Mouse (Mus musculus) CH12.LX (cell line): ENCODE data around the gene Plce1. TPM values are rescaled to one million over a fixed set of nuclear protein-coding genes. Genes with fewer than 3 reads are reported as not detected.

Experiments used
- DNase-seq: peaks from one replicate; pipeline ENCODE4 v3.0.0-alpha.2; 2013; ENCODE audit errors: extremely low read depth
- H3K27ac ChIP-seq: 2 replicates; pipeline ENCODE4 v1.5.1; 2012; ENCODE audit warnings: low read depth, mild to moderate bottlenecking, control low read depth, moderate library complexity; ENCODE audit not compliant: insufficient read depth
- H3K27me3 ChIP-seq: replicated peaks from 2 replicates; pipeline ENCODE3; 2012; ENCODE audit warnings: inconsistent platforms
- H3K36me3 ChIP-seq, 2 experiments: replicated peaks in 1 of 2; 2 replicates each; pipeline versions ENCODE3 to v1.6.1; 2012; ENCODE audit warnings: inconsistent platforms in 1 of 2, low read length in 1 of 2, mild to moderate bottlenecking in 1 of 2, mixed read lengths in 1 of 2, moderate library complexity in 1 of 2; ENCODE audit not compliant: control insufficient read depth in 1 of 2, insufficient read depth in 1 of 2
- H3K4me1 ChIP-seq, 2 experiments: 2 replicates each; pipeline ENCODE4 v1.6.1; 2012; ENCODE audit warnings: inconsistent platforms in 1 of 2, moderate library complexity in 1 of 2; ENCODE audit not compliant: insufficient read depth in 2 of 2, control insufficient read depth in 1 of 2
- H3K4me2 ChIP-seq: 2 replicates; pipeline ENCODE4 v1.6.1; 2012; ENCODE audit warnings: low read depth, mild to moderate bottlenecking, control low read depth; ENCODE audit not compliant: poor library complexity, insufficient read depth, severe bottlenecking
- H3K4me3 ChIP-seq, 3 experiments: fragments of 150-350 bp in 1 of 3; sonication (generic) in 1 of 3; replicated peaks in 1 of 3; 2 replicates each; pipeline versions ENCODE3 to v1.5.1; 2011 to 2012; ENCODE audit warnings: low read depth in 2 of 3, low read length in 2 of 3, mild to moderate bottlenecking in 2 of 3, moderate library complexity in 2 of 3, control low read depth in 1 of 3, improper control_type of control experiment in 1 of 3, inconsistent platforms in 1 of 3, mixed read lengths in 1 of 3; ENCODE audit not compliant: poor library complexity in 1 of 3
- H3K79me2 ChIP-seq: replicated peaks from 2 replicates; pipeline ENCODE4 v1.6.1; 2012; ENCODE audit warnings: mild to moderate bottlenecking, moderate library complexity; ENCODE audit not compliant: control insufficient read depth, poor library complexity, insufficient read depth, severe bottlenecking; ENCODE audit errors: extremely low read depth
- H3K9ac ChIP-seq: 2 replicates; pipeline ENCODE4 v1.6.1; 2012; ENCODE audit warnings: low read depth, mild to moderate bottlenecking, control low read depth, moderate library complexity; ENCODE audit not compliant: insufficient read depth
- H3K9me3 ChIP-seq: replicated peaks from 2 replicates; pipeline ENCODE3; 2012; ENCODE audit warnings: low read length, inconsistent platforms, mixed read lengths
- BHLHE40 ChIP-seq: IDR thresholded peaks from 2 replicates; pipeline ENCODE4 v1.6.1; 2011; ENCODE audit warnings: mild to moderate bottlenecking, low read depth, low read length, improper control_type of control experiment
- CTCF ChIP-seq, 2 experiments: IDR thresholded peaks in 1 of 2; conservative IDR thresholded peaks in 1 of 2; 2 replicates each; pipeline ENCODE4 v1.5.1; 2011 to 2012; ENCODE audit warnings: low read depth in 2 of 2, low read length in 2 of 2, improper control_type of control experiment in 1 of 2, inconsistent platforms in 1 of 2, mild to moderate bottlenecking in 1 of 2, moderate library complexity in 1 of 2
- EP300 ChIP-seq: IDR thresholded peaks from 2 replicates; pipeline ENCODE4 v1.6.1; 2011; ENCODE audit warnings: low read length, improper control_type of control experiment
- GABPA ChIP-seq: IDR thresholded peaks from 2 replicates; pipeline ENCODE4 v1.6.1; 2012; ENCODE audit warnings: low read depth, low read length, improper control_type of control experiment, inconsistent platforms; ENCODE audit not compliant: insufficient replicate concordance
- IRF4 ChIP-seq: IDR thresholded peaks from 2 replicates; pipeline ENCODE4 v1.6.1; 2014; ENCODE audit warnings: low read depth, mild to moderate bottlenecking, inconsistent platforms, low read length, improper control_type of control experiment
- JUN ChIP-seq: IDR thresholded peaks from 2 replicates; pipeline ENCODE4 v1.6.1; 2011; ENCODE audit warnings: low read depth, mild to moderate bottlenecking, low read length, improper control_type of control experiment, moderate library complexity; ENCODE audit not compliant: insufficient read depth
- JUND ChIP-seq: conservative IDR thresholded peaks from 2 replicates; pipeline ENCODE4 v1.6.1; 2011; ENCODE audit warnings: low read depth, low read length, improper control_type of control experiment
- MAFK ChIP-seq: IDR thresholded peaks from 2 replicates; pipeline ENCODE4 v1.6.1; 2011; ENCODE audit warnings: low read length, improper control_type of control experiment; ENCODE audit not compliant: insufficient replicate concordance
- MAX ChIP-seq: IDR thresholded peaks from 2 replicates; pipeline ENCODE4 v1.6.1; 2011; ENCODE audit warnings: low read length, improper control_type of control experiment
- MAZ ChIP-seq: IDR thresholded peaks from 2 replicates; pipeline ENCODE4 v1.6.1; 2012; ENCODE audit warnings: low read depth, mild to moderate bottlenecking, inconsistent platforms, low read length, improper control_type of control experiment, moderate library complexity
- MXI1 ChIP-seq: IDR thresholded peaks from 2 replicates; pipeline ENCODE4 v1.6.1; 2011; ENCODE audit warnings: mild to moderate bottlenecking, low read depth, low read length, improper control_type of control experiment
- NRF1 ChIP-seq: IDR thresholded peaks from 2 replicates; pipeline ENCODE4 v1.6.1; 2014; ENCODE audit warnings: low read depth, mild to moderate bottlenecking, inconsistent platforms, low read length, improper control_type of control experiment, moderate library complexity
- POLR2AphosphoS2 ChIP-seq: IDR thresholded peaks from 2 replicates; pipeline ENCODE4 v1.6.1; 2011; ENCODE audit warnings: low read depth, low read length, improper control_type of control experiment
- SIN3A ChIP-seq: IDR thresholded peaks from 2 replicates; pipeline ENCODE4 v1.6.1; 2012; ENCODE audit warnings: low read length, improper control_type of control experiment, inconsistent platforms
- TBP ChIP-seq: conservative IDR thresholded peaks from 2 replicates; pipeline ENCODE4 v1.6.1; 2011; ENCODE audit warnings: low read depth, low read length, improper control_type of control experiment
- TCF12 ChIP-seq: IDR thresholded peaks from 2 replicates; pipeline ENCODE4 v1.6.1; 2014; ENCODE audit warnings: low read depth, mild to moderate bottlenecking, inconsistent platforms, low read length, improper control_type of control experiment
- UBTF ChIP-seq: IDR thresholded peaks from 2 replicates; pipeline ENCODE4 v1.6.1; 2012; ENCODE audit warnings: low read depth, mild to moderate bottlenecking, inconsistent platforms, low read length, improper control_type of control experiment, moderate library complexity
- USF1 ChIP-seq: IDR thresholded peaks from 2 replicates; pipeline ENCODE4 v1.6.1; 2014; ENCODE audit warnings: low read depth, mild to moderate bottlenecking, inconsistent platforms, low read length, improper control_type of control experiment
- USF2 ChIP-seq: conservative IDR thresholded peaks from 2 replicates; pipeline ENCODE4 v1.6.1; 2011; ENCODE audit warnings: low read depth, low read length, improper control_type of control experiment
- ZC3H11A ChIP-seq: IDR thresholded peaks from 2 replicates; pipeline ENCODE4 v1.6.1; 2012; ENCODE audit warnings: low read depth, mild to moderate bottlenecking, inconsistent platforms, low read length, improper control_type of control experiment
- ZMIZ1 ChIP-seq: IDR thresholded peaks from 2 replicates; pipeline ENCODE4 v1.6.1; 2012; ENCODE audit warnings: low read depth, mild to moderate bottlenecking, inconsistent platforms, low read length, improper control_type of control experiment
- ZNF384 ChIP-seq: IDR thresholded peaks from 2 replicates; pipeline ENCODE4 v1.6.1; 2012; ENCODE audit warnings: low read depth, low read length, improper control_type of control experiment, inconsistent platforms
- dilution Hi-C: fragments of 300-500 bp; cut with MboI; formaldehyde crosslinking; loops from 2 replicates; pipeline ENCODE4 v1.14.3; 2020; ENCODE audit warnings: low sequenced_read_pairs; ENCODE audit not compliant: extremely low pct_unique_long_range_greater_than_20kb, extremely low pct_ligation_motif_present
- in situ Hi-C: fragments of 300-500 bp; cut with MboI; formaldehyde crosslinking; loops from 3 replicates; pipeline ENCODE4 v1.14.3; 2019; ENCODE audit warnings: low sequenced_read_pairs, low pct_ligation_motif_present, low pct_unique_long_range_greater_than_20kb, mixed read lengths
- polyA plus RNA-seq: library from polyadenylated mRNA; unstranded; fragments of >175 nt; gene quantifications from 2 replicates; pipeline ENCODE4 v1.2.1, GENCODE M21; 2012; ENCODE audit warnings: low read depth; ENCODE audit not compliant: insufficient read length
- total RNA-seq, 2 experiments: library from RNA; depleted of rRNA; stranded (reverse); fragments of 300-350 nt in 1 of 2; fragments of >200 nt in 1 of 2; gene quantifications; 2 replicates each; pipeline ENCODE4 v1.2.3; 2012 to 2014

The Plce1 gene
- total and polyA plus RNA-seq, 3 experiments: under 0.01 to 0.13 (median 0.05) TPM

- H3K4me2 ChIP-seq: no peak overlapping the region
- DNase-seq: no peak
Observed at GRCm38 (mm10) chr19:38608951-38609654, 128.2 kb downstream of the Plce1 start.

GRCm38 (mm10) chr19:38610291-38610690 lies 129.4 kb downstream of the Plce1 start:
- no peaks in the 10 kb centered on the region for H3K9me3 ChIP-seq
- in situ Hi-C loops (no loop called here), dilution Hi-C loops (no loop called here)
- H3K27ac ChIP-seq: no peak overlapping the region
- no peaks in the 10 kb centered on the region for H3K4me1 ChIP-seq
- no peaks in the 10 kb centered on the region for H3K79me2 ChIP-seq
- H3K4me3 ChIP-seq: no peak overlapping the region
- no peaks in the 10 kb centered on the region for H3K27me3 ChIP-seq
- no peak for DNase-seq
- no peaks in the 10 kb centered on the region for H3K36me3 ChIP-seq
- TF ChIP-seq CTCF (conservative IDR thresholded peaks at IDR 0.05 in 1 of 2, IDR thresholded peaks at IDR 0.05 in 1 of 2; ENCODE audit: low read depth in 2 of 2, low read length in 2 of 2): no peak
- no peak for TF ChIP-seq JUN
- TF ChIP-seq NRF1: no peak
- TF ChIP-seq MAX: no peak
- no peak for TF ChIP-seq JUND
- no peak for TF ChIP-seq USF2
- no peak for TF ChIP-seq IRF4
- TF ChIP-seq MAFK: no peak
- TF ChIP-seq ZMIZ1: no peak
- TF ChIP-seq EP300: no peak
- TF ChIP-seq TBP: no peak
- no peak overlapping the region for H3K9ac ChIP-seq
- no peak overlapping the region for H3K4me2 ChIP-seq

More at GRCm38 (mm10) chr19:38608951-38609654, 128.2 kb downstream of the Plce1 start:
- Histone ChIP-seq H3K9ac (no peak overlapping the region), H3K4me3 (no peak overlapping the region), H3K36me3 (no peaks in the 10 kb centered on the region), H3K27ac (no peak overlapping the region), H3K79me2 (no peaks in the 10 kb centered on the region), H3K4me1 (no peaks in the 10 kb centered on the region), H3K9me3 (no peaks in the 10 kb centered on the region), H3K27me3 (no peaks in the 10 kb centered on the region)
- TF ChIP-seq ZNF384 (no peak), USF1 (no peak)
- in situ Hi-C loops: no loop called here
- dilution Hi-C loops: no loop called here

- DNase-seq: no peak
- dilution Hi-C loops (no loop called here), in situ Hi-C loops (no loop called here)
- no peak overlapping the region for H3K27ac ChIP-seq
- no peaks in the 10 kb centered on the region for H3K4me1 ChIP-seq
- H3K4me3 ChIP-seq: no peak overlapping the region
- no peaks in the 10 kb centered on the region for H3K79me2 ChIP-seq
- H3K9me3 ChIP-seq: no peaks in the 10 kb centered on the region
- H3K27me3 ChIP-seq: no peaks in the 10 kb centered on the region
- TF ChIP-seq SIN3A (no peak), UBTF (no peak), MAFK (no peak), POLR2AphosphoS2 (no peak), USF1 (no peak), MXI1 (no peak), GABPA (no peak), JUND (no peak), JUN (no peak), MAZ (no peak), ZC3H11A (no peak), NRF1 (no peak), IRF4 (no peak), USF2 (no peak), TCF12 (no peak), BHLHE40 (no peak)
- H3K9ac ChIP-seq: no peak overlapping the region
- no peaks in the 10 kb centered on the region for H3K36me3 ChIP-seq
- H3K4me2 ChIP-seq: no peak overlapping the region
Observed at GRCm38 (mm10) chr19:38610809-38611208, 129.9 kb downstream of the Plce1 start.
